Mouse (Mus musculus) brain, embryonic 14.5 days (tissue): ENCODE measurements at regions not wholly inside any gene's neighbourhood (a gene's known extent, or its start where the extent isn't known, plus 50 kb on each side); places are given as distances from the start of the nearest gene placed in this dataset.
A peak's percentile ranks its signal among the peaks of the same experiment; 100 is the strongest.

Experiments
- DNase-seq: peaks from one replicate; pipeline ENCODE4 v3.0.0-alpha.2; 2011; ENCODE audit warnings: low read depth
- CTCF ChIP-seq: fragments of 200-500 bp; IDR thresholded peaks from 2 replicates; pipeline ENCODE4 v1.5.1; 2012; ENCODE audit warnings: inconsistent platforms, mild to moderate bottlenecking, moderate library complexity, borderline replicate concordance; ENCODE audit not compliant: insufficient read depth, insufficient read length; ENCODE audit errors: extremely low read depth
- POLR2A ChIP-seq: fragments of 200-500 bp; IDR thresholded peaks from 2 replicates; pipeline ENCODE4 v1.6.1; 2012; ENCODE audit warnings: mild to moderate bottlenecking, inconsistent platforms, borderline replicate concordance; ENCODE audit not compliant: poor library complexity, insufficient read depth, insufficient read length, severe bottlenecking; ENCODE audit errors: extremely low read depth

DNA sequence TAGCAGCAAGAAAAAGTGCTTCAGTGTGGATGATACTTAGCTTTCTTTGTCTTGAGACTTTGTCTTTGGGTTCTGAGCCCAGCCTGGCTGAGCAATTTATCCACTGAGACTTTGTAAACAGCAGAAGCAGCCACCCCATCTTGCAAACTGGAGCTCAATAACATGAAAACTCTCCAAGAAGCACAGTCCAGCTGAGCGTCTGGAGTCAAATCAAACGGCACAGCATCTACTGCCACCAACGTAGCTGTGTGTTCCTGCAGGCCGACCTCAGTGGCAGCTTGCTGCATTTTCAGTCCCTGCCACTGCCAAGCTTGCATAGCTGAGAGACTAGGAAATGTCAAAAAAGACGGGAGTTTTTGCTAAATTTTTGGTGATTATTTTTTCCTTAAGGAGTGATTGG lies 68.8 kb upstream of the Galnt17 start:
- TF ChIP-seq POLR2A (no peak), CTCF (no peak)

DNA sequence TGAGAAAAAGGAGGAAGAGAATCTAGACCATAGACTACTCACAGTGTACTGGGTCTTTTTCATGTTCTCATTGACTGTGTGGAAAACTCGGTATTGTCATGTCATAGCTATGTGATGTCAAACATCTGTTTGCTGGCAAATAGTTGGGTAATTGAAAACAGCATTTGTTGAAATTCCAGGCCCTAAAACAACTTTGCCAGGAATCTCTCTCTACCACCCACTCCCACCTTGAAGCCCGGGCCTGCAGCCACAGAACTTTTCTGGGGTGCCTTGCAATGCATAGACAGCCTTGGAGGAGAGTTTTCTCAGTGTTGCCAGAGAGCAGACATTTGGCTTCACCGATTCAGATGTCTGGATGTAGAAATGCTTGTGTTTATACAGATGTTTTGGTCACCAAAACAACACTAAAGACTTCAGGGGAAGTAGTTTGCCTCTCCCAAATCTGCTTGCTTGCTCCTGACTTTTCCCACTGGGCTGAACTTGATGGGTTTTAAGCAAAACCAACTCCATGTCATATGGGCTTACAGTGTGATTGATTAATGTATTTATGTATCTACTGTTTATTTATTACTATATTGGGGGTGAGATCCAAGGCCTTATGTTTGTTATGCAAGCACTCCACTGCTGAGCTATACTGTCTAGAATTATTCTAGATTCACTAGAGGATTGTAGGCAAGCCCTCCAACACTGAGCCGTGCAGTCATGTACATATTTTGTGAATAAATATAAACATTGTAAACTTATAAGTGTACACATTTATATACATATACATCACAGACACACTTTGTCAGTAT lies 63.2 kb upstream of the Galnt17 start:
- DNase-seq: no peak
- TF ChIP-seq POLR2A (no peak), CTCF (no peak)

More for the DNA sequence above, 68.8 kb upstream of the Galnt17 start:
- DNase-seq: no peak

- no peak for TF ChIP-seq CTCF
- TF ChIP-seq POLR2A: no peak
- peak; percentile 64 for DNase-seq
Observed at GRCm38 (mm10) chr5:131367461-131367860, 59.2 kb upstream of the Galnt17 start.

DNA sequence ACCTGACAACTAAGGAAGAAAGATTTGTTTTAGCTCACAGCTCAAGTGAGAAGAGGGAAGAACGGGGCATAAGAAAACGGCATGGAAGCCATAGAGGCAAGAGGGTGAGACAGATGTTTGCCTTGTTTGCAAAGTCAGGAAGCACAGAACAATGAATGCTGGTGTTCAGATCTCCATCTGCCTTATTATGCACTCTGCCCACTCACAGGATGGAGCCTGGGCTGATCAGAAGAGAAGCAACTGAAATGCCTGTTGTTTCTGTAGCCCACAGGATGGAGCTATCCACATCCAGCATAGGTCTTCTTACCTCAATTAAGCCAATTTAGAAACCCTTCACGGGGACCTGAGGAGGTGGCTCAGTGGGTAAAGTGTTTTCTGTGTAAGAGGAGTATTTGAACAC lies 51.5 kb upstream of the Galnt17 start:
- DNase-seq: no peak
- no peak for TF ChIP-seq POLR2A
- no peak for TF ChIP-seq CTCF
